Mouse (Mus musculus): ENCODE measurements around the gene Gnb5.

- no peak for TF ChIP-seq POLR2A (IDR thresholded peaks at IDR 0.05; ENCODE audit: borderline replicate concordance, control insufficient read depth, low read depth, low read length)
- TF ChIP-seq CTCF (IDR thresholded peaks at IDR 0.05; ENCODE audit: control insufficient read depth, insufficient read depth, low read length): no peak
Observed at GRCm38 (mm10) chr9:75306126-75306898, at the start of gene Gnb5.

All from bone marrow, adult 2 months (tissue).